Mouse (Mus musculus) stomach, postnatal 0 days (tissue): Measurements from ENCODE around the gene Wnt7a.

Experiments
- CTCF ChIP-seq: IDR thresholded peaks from 2 replicates; pipeline ENCODE4 v1.5.1; 2016; ENCODE audit warnings: antibody characterized with exemption, low read depth, mild to moderate bottlenecking, moderate library complexity
- EP300 ChIP-seq: optimal IDR thresholded peaks from 2 replicates; pipeline ENCODE3; 2016; ENCODE audit warnings: antibody characterized with exemption

GRCm38 (mm10) chr6:91414890-91415289 lies 3.7 kb upstream of the Wnt7a start:
- TF ChIP-seq CTCF (peak; percentile 80), EP300 (no peak)
